Mouse (Mus musculus): Measurements from ENCODE around the gene Mbd3.

Mbd3 gene

GRCm38 (mm10) chr10:80396822-80397523 is 2.4 kb downstream of the Mbd3 start:
- no peak for DNase-seq (ENCODE audit: low spot score)

DNA sequence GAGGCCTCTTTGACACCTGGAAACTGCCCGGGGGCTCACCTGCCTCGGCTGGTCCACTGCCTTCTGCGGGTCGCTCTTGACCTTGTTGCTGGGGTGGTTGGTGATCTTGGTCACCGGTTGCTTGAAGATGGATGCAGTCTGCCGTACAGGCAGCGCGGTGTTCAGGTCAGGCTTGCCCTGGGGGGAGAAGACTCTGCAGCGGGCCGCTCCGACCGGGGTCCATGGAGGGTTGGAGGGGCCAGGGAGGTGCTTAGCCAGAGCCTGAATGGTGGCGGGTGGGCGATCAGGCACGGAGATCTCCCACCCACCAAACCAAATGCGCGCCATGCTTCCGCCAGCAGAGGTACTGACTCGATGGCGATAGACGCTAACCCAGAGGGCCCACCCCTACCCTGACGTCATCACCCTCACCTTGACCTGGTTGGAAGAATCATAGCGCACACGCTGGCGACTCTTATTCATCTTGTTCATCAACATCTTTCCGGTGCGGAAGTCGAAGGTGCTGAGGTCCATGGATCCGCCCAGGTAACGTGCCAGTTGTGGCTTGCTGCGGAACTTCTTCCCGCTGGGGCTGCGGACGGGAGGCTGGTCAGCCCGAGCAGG is 4.2 kb downstream of the Mbd3 start:
- no peak for DNase-seq (ENCODE audit: low spot score)

- DNase-seq (ENCODE audit: low spot score) = no peak
Measured at GRCm38 (mm10) chr10:80392687-80393086, 6.7 kb downstream of the Mbd3 start.

- DNase-seq (ENCODE audit: low spot score) = no peak
Measured at GRCm38 (mm10) chr10:80390697-80391096, 8.7 kb downstream of the Mbd3 start.

- no peak for DNase-seq (ENCODE audit: low spot score)
Measured at GRCm38 (mm10) chr10:80389185-80389708, 10.1 kb downstream of the Mbd3 start.

GRCm38 (mm10) chr10:80388731-80389130 is 10.6 kb downstream of the Mbd3 start:
- no peak for DNase-seq (ENCODE audit: low spot score)

- peak; percentile 91 for DNase-seq (ENCODE audit: low spot score)
Measured at GRCm38 (mm10) chr10:80387522-80387959, 11.8 kb downstream of the Mbd3 start, which contains the start of gene Mex3d. Gene Mex3d (minus strand): TSS chr10:80387659.

- DNase-seq (ENCODE audit: low spot score) = no peak
Measured at GRCm38 (mm10) chr10:80386735-80387471, 12.4 kb downstream of the Mbd3 start.

- DNase-seq (ENCODE audit: low spot score) = peak; percentile 83
Measured at GRCm38 (mm10) chr10:80385811-80386734, 13.3 kb downstream of the Mbd3 start.

GRCm38 (mm10) chr10:80385310-80385709 is 14.0 kb downstream of the Mbd3 start:
- peak; percentile 41 for DNase-seq (ENCODE audit: low spot score)

DNA sequence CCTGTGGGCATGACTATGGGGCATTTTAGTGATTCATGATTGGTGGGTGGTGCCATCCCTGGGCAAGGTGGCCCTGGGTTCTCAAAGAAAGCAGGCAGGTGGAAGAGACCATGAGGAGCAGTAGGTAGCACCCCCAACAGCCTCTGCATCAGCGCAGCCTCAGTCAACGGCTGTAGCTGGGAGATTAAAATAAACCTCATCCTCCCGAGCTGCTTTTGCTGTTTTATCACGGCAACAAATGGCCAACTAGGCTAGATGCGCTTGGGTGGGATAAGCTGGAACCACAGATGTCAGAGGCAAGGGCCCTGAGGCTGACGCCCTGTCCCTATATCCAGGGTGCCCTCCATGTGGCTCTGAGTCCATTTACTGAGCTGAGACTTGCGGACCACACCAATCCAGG is 14.6 kb downstream of the Mbd3 start:
- DNase-seq (ENCODE audit: low spot score) = no peak

- DNase-seq (ENCODE audit: low spot score) = no peak
Measured at GRCm38 (mm10) chr10:80384115-80384639, 15.2 kb downstream of the Mbd3 start.

GRCm38 (mm10) chr10:80383431-80383830 is 15.9 kb downstream of the Mbd3 start:
- DNase-seq (ENCODE audit: low spot score) = peak; percentile 40

GRCm38 (mm10) chr10:80382641-80383365 is 16.5 kb downstream of the Mbd3 start:
- DNase-seq (ENCODE audit: low spot score) = no peak

GRCm38 (mm10) chr10:80377716-80378115 is 21.6 kb downstream of the Mbd3 start:
- no peak for DNase-seq (ENCODE audit: low spot score)

DNA sequence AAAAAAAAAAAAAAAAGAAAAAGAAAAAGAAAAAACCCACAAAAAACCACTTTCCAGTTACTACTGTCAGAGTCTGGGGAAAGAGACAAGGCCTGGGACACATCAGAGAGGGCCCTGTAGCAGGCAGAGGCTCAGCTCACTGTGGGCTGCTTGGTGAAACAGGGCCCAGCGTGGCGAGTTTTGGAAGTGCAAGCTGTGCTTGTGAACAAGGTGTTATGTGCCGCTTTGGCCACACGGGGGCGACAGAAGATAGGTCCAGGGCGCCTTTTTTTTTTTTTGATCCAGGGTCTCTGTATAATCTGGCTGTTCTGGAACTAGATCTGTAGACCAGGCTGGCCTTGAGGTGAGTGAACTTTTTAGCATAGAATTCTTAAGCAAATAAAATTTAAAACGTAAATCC is 23.2 kb downstream of the Mbd3 start:
- DNase-seq (ENCODE audit: low spot score) = peak; percentile 98

DNA sequence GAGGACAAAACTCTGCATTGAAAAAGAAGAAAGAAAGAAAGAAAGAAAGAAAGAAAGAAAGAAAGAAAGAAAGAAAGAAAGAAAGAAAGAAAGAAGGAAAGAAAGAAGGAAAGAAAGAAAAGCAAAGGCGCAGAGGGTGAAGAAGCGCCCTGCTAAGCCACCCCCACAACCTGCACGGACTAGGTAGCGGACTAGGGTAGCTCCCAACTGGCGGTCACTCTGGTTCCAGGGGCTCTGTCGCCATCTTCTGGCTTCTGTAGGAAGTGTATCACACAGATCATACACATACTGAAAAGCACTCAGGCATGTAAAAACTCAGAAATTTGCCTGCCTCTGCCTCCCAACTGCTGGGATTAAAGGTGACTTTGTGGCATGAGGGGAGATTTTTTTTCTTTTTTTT is 25.3 kb downstream of the Mbd3 start:
- DNase-seq (ENCODE audit: low spot score) = peak; percentile 64

GRCm38 (mm10) chr10:80372706-80373105 is 26.6 kb downstream of the Mbd3 start:
- DNase-seq (ENCODE audit: low spot score) = no peak

DNA sequence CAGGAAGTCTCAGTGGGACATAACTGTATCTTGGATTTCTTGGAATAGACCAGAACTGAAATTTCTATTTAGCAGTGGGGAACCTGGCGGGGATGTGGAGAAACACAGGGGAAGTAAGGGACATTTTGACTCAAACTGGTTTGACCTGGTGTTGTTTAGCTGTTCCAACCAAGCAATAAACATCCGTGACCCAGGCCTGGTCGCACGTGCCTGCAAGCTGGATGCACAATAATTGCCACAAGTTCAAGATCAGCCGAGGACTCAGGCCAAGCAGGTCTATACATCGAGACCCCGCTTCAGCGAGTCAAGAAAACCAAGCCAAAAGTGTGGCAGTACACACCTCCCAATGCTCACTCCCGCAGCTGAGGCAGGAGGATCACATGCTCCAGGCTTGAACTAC is 27.4 kb downstream of the Mbd3 start:
- DNase-seq (ENCODE audit: low spot score) = no peak

DNA sequence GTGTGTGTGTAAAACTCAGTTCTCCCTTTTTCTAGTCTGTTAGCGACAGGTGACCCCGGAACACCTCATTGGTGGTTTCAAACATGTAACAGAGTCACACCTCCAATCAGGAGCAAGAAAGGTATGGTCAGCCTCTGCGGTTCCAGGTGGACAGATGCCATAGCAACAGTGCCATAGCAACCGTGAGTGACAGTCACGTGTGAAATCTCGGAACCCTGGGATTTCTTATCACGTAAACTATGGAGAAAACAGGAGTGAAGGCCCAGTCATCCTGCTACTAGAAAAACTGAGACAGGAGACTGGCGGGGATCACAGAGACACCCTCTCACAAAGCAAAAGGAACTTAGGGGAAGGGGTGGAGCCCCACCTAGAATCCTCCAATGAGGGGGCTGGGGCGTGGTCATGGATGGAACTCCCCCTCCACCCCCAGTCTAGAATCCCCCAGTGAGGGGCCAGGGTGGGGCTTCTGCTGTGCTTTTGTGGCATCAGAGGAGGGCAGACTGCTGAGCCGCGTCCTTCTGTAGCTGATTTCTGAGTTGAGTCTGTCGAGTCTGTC is 27.9 kb downstream of the Mbd3 start:
- peak; percentile 77 for DNase-seq (ENCODE audit: low spot score)
